Mouse (Mus musculus): ENCODE results near the gene Nlgn1.

- TF ChIP-seq CTCF (conservative IDR thresholded peaks at IDR 0.05; ENCODE audit: low read length) (no peak), NANOG (IDR thresholded peaks at IDR 0.05; ENCODE audit: borderline replicate concordance, low read length) (no peak), POU5F1 (IDR thresholded peaks at IDR 0.05; ENCODE audit: borderline replicate concordance, low read length) (no peak)
These were observed 320.8 kb downstream of the Nlgn1 start for GRCm38 (mm10) chr3:26011310-26012078.
